Mouse (Mus musculus): ENCODE data around the gene Vps29. TPM values are rescaled to one million over a fixed set of nuclear protein-coding genes. Genes with fewer than 3 reads are reported as not detected.
A peak's percentile ranks its signal among the peaks of the same experiment; 100 is the strongest.

Vps29 gene
- polyA plus RNA-seq, 1 experiment = 57.4 TPM

- Histone ChIP-seq H3K27me3 (ENCODE audit: control insufficient read depth, insufficient read depth, low read length) (no peaks in the 10 kb centered on the region), H3K4me3 (ENCODE audit: control insufficient read depth, low read depth, low read length) (no peak overlapping the region; the same call in 1 of the 2 replicates), H3K36me3 (ENCODE audit: control insufficient read depth, insufficient read depth, low read length) (no peaks in the 10 kb centered on the region), H3K4me1 (ENCODE audit: control insufficient read depth, insufficient read depth, low read length) (peaks cover 13% of the 10 kb centered on the region), H3K27ac (ENCODE audit: control insufficient read depth, insufficient read depth, low read depth, low read length) (no peak overlapping the region)
- TF ChIP-seq POLR2A (IDR thresholded peaks at IDR 0.05; ENCODE audit: control insufficient read depth, low read depth, low read length) (no peak), CTCF (IDR thresholded peaks at IDR 0.05; ENCODE audit: control insufficient read depth, insufficient read depth, insufficient replicate concordance, low read depth, low read length) (peak; percentile 47; the same call in 1 of the 2 replicates)
Observed at GRCm38 (mm10) chr5:122409692-122410645, 55.8 kb downstream of the Vps29 start.

- Histone ChIP-seq H3K4me3 (ENCODE audit: control insufficient read depth, low read depth, low read length) (no peak overlapping the region), H3K27me3 (ENCODE audit: control insufficient read depth, insufficient read depth, low read length) (no peaks in the 10 kb centered on the region), H3K27ac (ENCODE audit: control insufficient read depth, insufficient read depth, low read depth, low read length) (no peak overlapping the region), H3K4me1 (ENCODE audit: control insufficient read depth, insufficient read depth, low read length) (peaks cover 13% of the 10 kb centered on the region), H3K36me3 (ENCODE audit: control insufficient read depth, insufficient read depth, low read length) (no peaks in the 10 kb centered on the region)
- TF ChIP-seq POLR2A (IDR thresholded peaks at IDR 0.05; ENCODE audit: control insufficient read depth, low read depth, low read length) (no peak), CTCF (IDR thresholded peaks at IDR 0.05; ENCODE audit: control insufficient read depth, insufficient read depth, insufficient replicate concordance, low read depth, low read length) (no peak)
Observed at GRCm38 (mm10) chr5:122411892-122412291, 57.7 kb downstream of the Vps29 start.

- peaks cover 13% of the 10 kb centered on the region for H3K4me1 ChIP-seq (ENCODE audit: control insufficient read depth, insufficient read depth, low read length)
- no peaks in the 10 kb centered on the region for H3K27me3 ChIP-seq (ENCODE audit: control insufficient read depth, insufficient read depth, low read length)
- TF ChIP-seq POLR2A (IDR thresholded peaks at IDR 0.05; ENCODE audit: control insufficient read depth, low read depth, low read length) (no peak), CTCF (IDR thresholded peaks at IDR 0.05; ENCODE audit: control insufficient read depth, insufficient read depth, insufficient replicate concordance, low read depth, low read length) (no peak)
- H3K4me3 ChIP-seq (ENCODE audit: control insufficient read depth, low read depth, low read length) = no peak overlapping the region
- no peaks in the 10 kb centered on the region for H3K36me3 ChIP-seq (ENCODE audit: control insufficient read depth, insufficient read depth, low read length)
- H3K27ac ChIP-seq (ENCODE audit: control insufficient read depth, insufficient read depth, low read depth, low read length) = no peak overlapping the region
Observed at GRCm38 (mm10) chr5:122412826-122413225, 58.7 kb downstream of the Vps29 start.

- peaks cover 13% of the 10 kb centered on the region for H3K4me1 ChIP-seq (ENCODE audit: control insufficient read depth, insufficient read depth, low read length)
- TF ChIP-seq POLR2A (IDR thresholded peaks at IDR 0.05; ENCODE audit: control insufficient read depth, low read depth, low read length) = no peak
- no peak for TF ChIP-seq CTCF (IDR thresholded peaks at IDR 0.05; ENCODE audit: control insufficient read depth, insufficient read depth, insufficient replicate concordance, low read depth, low read length)
- H3K36me3 ChIP-seq (ENCODE audit: control insufficient read depth, insufficient read depth, low read length) = no peaks in the 10 kb centered on the region
- H3K4me3 ChIP-seq (ENCODE audit: control insufficient read depth, low read depth, low read length) = no peak overlapping the region
- H3K27me3 ChIP-seq (ENCODE audit: control insufficient read depth, insufficient read depth, low read length) = no peaks in the 10 kb centered on the region
- H3K27ac ChIP-seq (ENCODE audit: control insufficient read depth, insufficient read depth, low read depth, low read length) = no peak overlapping the region
Observed at GRCm38 (mm10) chr5:122414351-122414750, 60.2 kb downstream of the Vps29 start.

Other genes with a start within 250 kb of the Vps29 start
- gene Ccdc63, start 213.5 kb upstream of the Vps29 start, polyA plus RNA-seq (2012; rRNA removed) = 288 and 313 TPM in 2 replicates
- 524 and 547 TPM in 2 replicates for gene Ppp1cc, start 196.1 kb upstream of the Vps29 start, polyA plus RNA-seq (2012; rRNA removed)
- gene Hvcn1, start 147.6 kb upstream of the Vps29 start, polyA plus RNA-seq (2012; rRNA removed) = 0.93 and 0.99 TPM in 2 replicates
- gene Tctn1, start 89.9 kb upstream of the Vps29 start, polyA plus RNA-seq (2012; rRNA removed) = 59.8 and 63.3 TPM in 2 replicates
- 47.8 and 48.0 TPM in 2 replicates for gene Pptc7, start 70.0 kb upstream of the Vps29 start, polyA plus RNA-seq (2012; rRNA removed)
- gene Rad9b, start 136 bp upstream of the Vps29 start, polyA plus RNA-seq (2012; rRNA removed) = 23.1 and 28.0 TPM in 2 replicates
- gene Gpn3, start 17.5 kb downstream of the Vps29 start, polyA plus RNA-seq (2012; rRNA removed) = 27.6 and 27.8 TPM in 2 replicates
- 171 and 178 TPM in 2 replicates for gene Fam216a, start 18.0 kb downstream of the Vps29 start, polyA plus RNA-seq (2012; rRNA removed)
- gene Arpc3, start 37.5 kb downstream of the Vps29 start, polyA plus RNA-seq (2012; rRNA removed) = 35.0 and 35.1 TPM in 2 replicates
- 16.1 and 16.2 TPM in 2 replicates for gene Anapc7, start 67.3 kb downstream of the Vps29 start, polyA plus RNA-seq (2012; rRNA removed)
- gene Atp2a2, start 147.9 kb downstream of the Vps29 start, polyA plus RNA-seq (2012; rRNA removed) = 49.8 and 55.9 TPM in 2 replicates

Data from testis, adult 2 months (tissue).